Mouse (Mus musculus): ENCODE results near the gene Ddn. TPM values are rescaled to one million over a fixed set of nuclear protein-coding genes. Genes with fewer than 3 reads are reported as not detected.

Gene Ddn
- polyA plus RNA-seq, 1 experiment from 2014 or later = not detected

DNA sequence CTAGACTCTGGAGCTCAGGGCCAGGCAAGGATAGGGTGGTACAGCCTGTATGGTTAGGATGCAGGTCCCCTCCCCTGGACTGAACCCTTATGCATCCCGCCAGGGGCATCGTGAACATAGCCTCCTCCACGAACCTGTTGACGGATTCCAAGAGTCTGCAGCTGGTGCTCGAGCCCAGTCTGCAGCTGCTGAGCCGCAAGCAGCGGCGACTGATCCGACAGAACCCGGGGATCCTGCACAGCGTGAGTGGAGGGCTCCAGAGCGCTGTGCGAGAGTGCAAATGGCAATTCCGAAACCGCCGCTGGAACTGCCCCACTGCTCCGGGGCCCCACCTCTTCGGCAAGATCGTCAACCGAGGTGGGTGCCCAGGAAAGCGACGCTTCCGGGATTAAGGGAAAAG, 18.5 kb downstream of the Ddn start:
- Histone ChIP-seq H3K9me3 (0 out of 2 replicates have a peak, but pooled peaks cover 2% of the 10 kb centered on the region), H3K36me3 (replicated peaks) (no peaks in the 10 kb centered on the region), H3K4me1 (peaks cover 37% of the 10 kb centered on the region), H3K4me2 (peak overlapping the region; percentile 6; the same call in 1 of the 2 replicates), H3K4me3 (replicated peaks) (peak overlapping the region; percentile 16), H3K27ac (no peak overlapping the region), H3K27me3 (peaks cover 100% of the 10 kb centered on the region), H3K9ac (no peak overlapping the region)
- ATAC-seq (ENCODE audit: low FRiP score) = no peak
- WGBS = 0% methylated on average over 23 of the region's 23 CpGs

DNA sequence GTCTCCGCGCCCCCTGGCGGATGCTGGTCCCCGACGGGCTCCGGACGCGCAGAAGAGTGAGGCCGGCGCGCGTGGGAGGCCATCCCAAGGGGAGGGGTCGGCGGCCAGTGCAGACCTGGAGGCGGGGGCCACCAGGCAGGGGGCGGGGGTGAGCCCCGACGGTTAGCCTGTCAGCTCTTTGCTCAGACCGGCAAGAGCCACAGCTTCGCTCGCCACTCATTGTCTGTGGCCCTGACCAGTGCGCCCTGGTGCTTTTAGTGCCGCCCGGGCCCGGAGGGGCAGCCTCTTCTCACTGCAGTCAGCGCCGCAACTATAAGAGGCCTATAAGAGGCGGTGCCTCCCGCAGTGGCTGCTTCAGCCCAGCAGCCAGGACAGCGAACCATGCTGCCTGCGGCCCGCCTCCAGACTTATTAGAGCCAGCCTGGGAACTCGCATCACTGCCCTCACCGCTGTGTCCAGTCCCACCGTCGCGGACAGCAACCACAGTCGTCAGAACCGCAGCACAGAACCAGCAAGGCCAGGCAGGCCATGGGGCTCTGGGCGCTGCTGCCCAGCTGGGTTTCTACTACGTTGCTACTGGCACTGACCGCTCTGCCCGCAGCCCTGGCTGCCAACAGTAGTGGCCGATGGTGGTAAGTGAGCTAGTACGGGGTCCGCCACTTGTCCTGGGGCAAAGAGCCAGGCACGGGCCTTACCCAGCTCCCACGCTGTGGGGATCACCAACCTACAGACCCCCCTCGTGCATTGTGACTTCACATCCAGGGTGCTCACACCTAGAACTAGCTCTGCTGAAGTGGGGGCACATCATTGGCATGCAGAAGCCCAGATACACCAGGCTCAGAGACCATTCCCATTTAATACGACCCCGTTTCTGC, 19.4 kb downstream of the Ddn start, which contains the start of gene Wnt1:
Gene Wnt1, plus strand, starts transcription at position 197 of the 875 bp plus-strand sequence.
- 2% methylated on average over 51 of the region's 51 CpGs for WGBS
- H3K9ac ChIP-seq = no peak within 1 kb of the TSS
- peaks cover 100% of the 10 kb centered on the region for H3K27me3 ChIP-seq
- H3K27ac ChIP-seq = no peak within 1 kb of the TSS
- no peaks in the 10 kb centered on the region for H3K36me3 ChIP-seq (replicated peaks)
- H3K9me3 ChIP-seq = 0 out of 2 replicates have a peak, but pooled peaks cover 5% of the 10 kb centered on the region
- peaks cover 37% of the 10 kb centered on the region for H3K4me1 ChIP-seq
- ATAC-seq (ENCODE audit: low FRiP score) = 0 out of 2 replicates have a peak, but pooled peaks have one; percentile 41
- H3K4me3 ChIP-seq (replicated peaks) = peak within 1 kb of the TSS; percentile 16; the same call in 1 of the 2 replicates
- peak within 1 kb of the TSS; percentile 19; the same call in 1 of the 2 replicates for H3K4me2 ChIP-seq

DNA sequence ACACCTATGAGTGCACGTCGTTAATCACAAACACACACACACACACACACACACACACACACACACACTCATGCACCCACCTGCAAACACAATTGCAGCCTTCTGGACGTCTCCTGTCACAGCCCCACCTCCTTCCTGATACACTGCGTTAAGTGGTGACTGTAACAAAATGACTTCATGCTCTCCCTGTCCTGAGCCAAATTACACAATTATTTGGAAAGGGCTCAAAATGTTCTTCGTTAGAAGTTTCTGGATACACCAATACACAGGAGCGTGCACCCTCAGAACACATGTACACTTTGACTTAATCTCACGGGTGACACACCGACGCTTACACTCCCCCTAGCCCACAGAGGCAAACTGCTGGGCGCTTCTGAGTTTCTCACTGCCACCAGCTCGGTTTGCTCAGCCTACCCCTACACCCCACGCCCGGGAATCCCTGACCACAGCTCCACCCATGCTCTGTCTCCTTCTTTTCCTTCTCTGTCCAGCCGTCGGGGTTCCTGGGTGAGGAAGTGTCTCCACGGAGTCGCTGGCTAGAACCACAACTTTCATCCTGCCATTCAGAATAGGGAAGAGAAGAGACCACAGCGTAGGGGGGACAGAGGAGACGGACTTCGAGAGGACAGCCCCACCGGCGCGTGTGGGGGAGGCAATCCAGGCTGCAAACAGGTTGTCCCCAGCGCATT, 20.2 kb downstream of the Ddn start:
- Histone ChIP-seq H3K27me3 (peaks cover 98% of the 10 kb centered on the region), H3K9ac (no peak overlapping the region), H3K36me3 (replicated peaks) (no peaks in the 10 kb centered on the region), H3K4me3 (replicated peaks) (peak overlapping the region; percentile 15; the same call in 1 of the 2 replicates), H3K27ac (no peak overlapping the region), H3K4me2 (peak overlapping the region; percentile 19; the same call in 1 of the 2 replicates), H3K9me3 (0 out of 2 replicates have a peak, but pooled peaks cover 5% of the 10 kb centered on the region), H3K4me1 (peaks cover 37% of the 10 kb centered on the region)
- WGBS = 10% methylated on average over 24 of the region's 24 CpGs
- ATAC-seq (ENCODE audit: low FRiP score) = no peak

DNA sequence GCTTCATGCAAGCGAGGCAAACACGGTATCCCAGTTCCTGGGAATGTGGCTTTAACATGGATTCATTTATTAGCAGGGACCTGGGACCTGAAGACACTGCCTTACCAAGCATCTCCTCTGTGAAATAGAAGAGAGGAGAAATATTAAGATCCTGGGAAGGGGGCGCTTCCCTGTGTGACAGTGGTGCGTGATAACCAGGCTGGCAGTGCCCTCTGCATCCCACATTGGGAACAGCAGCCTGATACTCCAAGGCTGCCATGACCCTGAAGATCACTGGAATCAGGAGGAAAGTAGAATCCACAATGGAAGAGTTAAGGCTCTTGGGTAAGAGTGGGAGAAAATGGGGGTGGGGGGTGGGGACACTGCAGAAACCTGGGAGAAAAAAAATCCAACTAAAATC, 21.4 kb downstream of the Ddn start:
- no peak for ATAC-seq (ENCODE audit: low FRiP score)
- Histone ChIP-seq H3K4me1 (peaks cover 31% of the 10 kb centered on the region), H3K36me3 (replicated peaks) (no peaks in the 10 kb centered on the region), H3K9ac (no peak overlapping the region), H3K4me3 (replicated peaks) (no peak overlapping the region), H3K9me3 (0 out of 2 replicates have a peak, but pooled peaks cover 5% of the 10 kb centered on the region), H3K27ac (no peak overlapping the region), H3K27me3 (peaks cover 95% of the 10 kb centered on the region), H3K4me2 (no peak overlapping the region)
- 42% methylated on average over 4 of the region's 4 CpGs for WGBS

GRCm38 (mm10) chr15:98785744-98786143, 23.5 kb downstream of the Ddn start:
- H3K27me3 ChIP-seq = peaks cover 95% of the 10 kb centered on the region
- WGBS = 41% methylated on average over 7 of the region's 7 CpGs
- no peak overlapping the region for H3K4me3 ChIP-seq (replicated peaks)
- ATAC-seq (ENCODE audit: low FRiP score) = no peak
- H3K36me3 ChIP-seq (replicated peaks) = no peaks in the 10 kb centered on the region
- H3K9me3 ChIP-seq = 0 out of 2 replicates have a peak, but pooled peaks cover 5% of the 10 kb centered on the region
- no peak overlapping the region for H3K9ac ChIP-seq
- peaks cover 13% of the 10 kb centered on the region for H3K4me1 ChIP-seq
- no peak overlapping the region for H3K27ac ChIP-seq
- no peak overlapping the region for H3K4me2 ChIP-seq

DNA sequence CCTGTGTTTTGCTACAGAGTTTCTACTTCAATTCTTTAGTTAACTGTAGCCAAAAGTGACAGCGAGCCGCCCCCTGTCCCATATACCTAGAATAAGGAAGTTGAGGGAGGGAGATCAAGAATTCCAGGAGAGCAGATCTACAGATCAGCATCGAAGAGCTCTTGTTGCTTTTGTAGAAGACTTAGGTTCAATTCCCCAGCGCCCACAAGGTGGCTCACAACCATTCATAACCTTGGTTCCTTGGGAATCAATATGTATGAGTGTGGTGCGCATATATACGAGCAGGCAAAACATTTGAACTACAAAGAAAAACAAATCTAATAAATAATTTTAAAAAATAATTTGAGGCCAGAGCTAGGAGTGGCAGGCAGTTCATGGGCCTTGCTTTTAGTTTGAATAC, 28.1 kb downstream of the Ddn start:
- Histone ChIP-seq H3K9me3 (0 out of 2 replicates have a peak, but pooled peaks cover 5% of the 10 kb centered on the region), H3K27me3 (peaks cover 95% of the 10 kb centered on the region), H3K9ac (no peak overlapping the region), H3K36me3 (replicated peaks) (no peaks in the 10 kb centered on the region), H3K4me2 (no peak overlapping the region), H3K4me1 (peaks cover 27% of the 10 kb centered on the region), H3K27ac (no peak overlapping the region), H3K4me3 (replicated peaks) (no peak overlapping the region)
- 26% methylated on average over 6 of the region's 6 CpGs for WGBS
- ATAC-seq (ENCODE audit: low FRiP score) = no peak

GRCm38 (mm10) chr15:98780573-98780972, 28.7 kb downstream of the Ddn start:
- no peak overlapping the region for H3K9ac ChIP-seq
- no peak overlapping the region for H3K4me2 ChIP-seq
- no peak overlapping the region for H3K27ac ChIP-seq
- peaks cover 95% of the 10 kb centered on the region for H3K27me3 ChIP-seq
- WGBS = 1% methylated on average over 13 of the region's 13 CpGs
- ATAC-seq (ENCODE audit: low FRiP score) = no peak
- H3K9me3 ChIP-seq = 0 out of 2 replicates have a peak, but pooled peaks cover 1% of the 10 kb centered on the region
- peaks cover 33% of the 10 kb centered on the region for H3K4me1 ChIP-seq
- H3K36me3 ChIP-seq (replicated peaks) = no peaks in the 10 kb centered on the region
- no peak overlapping the region for H3K4me3 ChIP-seq (replicated peaks)

- no peaks in the 10 kb centered on the region for H3K36me3 ChIP-seq (replicated peaks)
- ATAC-seq (ENCODE audit: low FRiP score) = no peak
- no peak overlapping the region for H3K4me2 ChIP-seq
- 2% methylated on average over 8 of the region's 8 CpGs for WGBS
- H3K4me3 ChIP-seq (replicated peaks) = no peak overlapping the region
- H3K27ac ChIP-seq = no peak overlapping the region
- no peaks in the 10 kb centered on the region for H3K9me3 ChIP-seq
- peaks cover 36% of the 10 kb centered on the region for H3K4me1 ChIP-seq
- no peak overlapping the region for H3K9ac ChIP-seq
- peaks cover 95% of the 10 kb centered on the region for H3K27me3 ChIP-seq
Measured at GRCm38 (mm10) chr15:98780075-98780474, 29.2 kb downstream of the Ddn start.

GRCm38 (mm10) chr15:98778806-98779205, 30.5 kb downstream of the Ddn start:
- Histone ChIP-seq H3K36me3 (replicated peaks) (no peaks in the 10 kb centered on the region), H3K27me3 (peaks cover 97% of the 10 kb centered on the region), H3K4me2 (no peak overlapping the region), H3K9me3 (no peaks in the 10 kb centered on the region), H3K4me3 (replicated peaks) (no peak overlapping the region), H3K27ac (no peak overlapping the region), H3K4me1 (peaks cover 36% of the 10 kb centered on the region), H3K9ac (no peak overlapping the region)
- WGBS = 2% methylated on average over 6 of the region's 11 CpGs
- ATAC-seq (ENCODE audit: low FRiP score) = no peak

DNA sequence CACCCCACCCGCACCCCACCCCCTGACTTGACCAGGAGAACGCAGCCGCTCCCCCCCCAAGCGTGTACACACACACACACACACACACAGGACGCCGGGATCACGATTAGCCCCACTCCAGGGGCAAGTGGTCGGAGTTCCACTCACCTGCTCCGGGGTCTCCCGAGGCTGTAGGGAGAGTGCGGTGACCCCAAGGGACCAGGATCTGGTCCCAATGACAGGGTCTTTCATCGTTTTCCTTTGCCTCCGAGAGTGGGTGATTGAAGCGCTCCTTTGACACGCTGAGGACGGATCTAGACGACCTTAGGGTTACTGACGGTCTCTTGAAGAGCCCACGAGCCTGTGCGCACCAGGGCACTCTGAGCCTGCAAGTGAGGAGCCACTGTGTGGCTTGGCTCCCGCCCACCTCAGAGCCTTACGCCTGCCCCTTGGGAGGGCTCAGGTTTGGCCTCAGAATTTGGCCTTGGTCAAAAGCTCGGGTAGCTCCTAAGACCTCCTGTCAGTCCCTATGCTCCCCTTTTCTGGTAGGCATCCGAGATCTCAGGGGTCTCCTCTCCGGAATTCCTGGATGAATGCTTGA, 31.0 kb downstream of the Ddn start:
- peak overlapping the region; percentile 19 for H3K4me3 ChIP-seq (replicated peaks)

DNA sequence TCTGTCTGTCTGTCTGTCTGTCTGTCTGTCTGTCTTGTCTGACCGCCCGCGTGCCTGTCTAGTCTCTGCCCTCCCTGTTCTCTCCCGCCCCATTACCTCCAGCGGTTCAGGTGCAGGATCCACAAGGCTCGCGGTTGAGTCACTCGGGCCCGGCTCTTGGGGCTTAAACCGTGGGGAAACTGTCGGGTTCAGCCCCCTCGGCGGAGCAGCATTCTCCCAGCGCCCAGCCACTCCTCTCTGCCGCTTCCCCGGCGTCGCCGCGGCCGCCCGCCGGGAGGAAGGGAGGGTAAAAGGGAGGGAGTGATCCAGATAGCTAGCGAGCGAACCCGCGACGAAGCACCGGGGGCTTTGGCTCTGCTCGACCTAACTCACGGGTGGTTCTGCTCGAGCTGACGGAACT, 31.5 kb downstream of the Ddn start, which contains the start of gene Wnt10b:
Gene Wnt10b, minus strand, starts transcription at position 389 of the 400 bp plus-strand sequence.
- no peak for ATAC-seq (ENCODE audit: low FRiP score)

More for the DNA sequence above, 31.0 kb downstream of the Ddn start:
- WGBS = under 1% methylated on average over 25 of the region's 25 CpGs
- Histone ChIP-seq H3K9ac (0 out of 2 replicates have a peak overlapping the region, but pooled peaks have one; percentile 2), H3K27ac (no peak overlapping the region), H3K4me1 (peaks cover 36% of the 10 kb centered on the region), H3K27me3 (peaks cover 100% of the 10 kb centered on the region), H3K4me2 (peak overlapping the region; percentile 21), H3K36me3 (replicated peaks) (no peaks in the 10 kb centered on the region), H3K9me3 (no peaks in the 10 kb centered on the region)
- no peak for ATAC-seq (ENCODE audit: low FRiP score)

More for the DNA sequence above, 31.5 kb downstream of the Ddn start, which contains the start of gene Wnt10b:
- H3K36me3 ChIP-seq (replicated peaks) = no peaks in the 10 kb centered on the region
- WGBS = under 1% methylated on average over 28 of the region's 33 CpGs
- H3K9me3 ChIP-seq = no peaks in the 10 kb centered on the region
- H3K27me3 ChIP-seq = peaks cover 100% of the 10 kb centered on the region
- H3K9ac ChIP-seq = 0 out of 2 replicates have a peak within 1 kb of the TSS, but pooled peaks have one; percentile 2
- no peak within 1 kb of the TSS for H3K27ac ChIP-seq
- H3K4me1 ChIP-seq = peaks cover 39% of the 10 kb centered on the region
- H3K4me2 ChIP-seq = peak within 1 kb of the TSS; percentile 41
- H3K4me3 ChIP-seq (replicated peaks) = peak within 1 kb of the TSS; percentile 24
